Mouse (Mus musculus) neutrophil, adult 5-6 weeks (primary cell): ENCODE measurements around the gene Lrmda. TPM values are rescaled to one million over a fixed set of nuclear protein-coding genes. Genes with fewer than 3 reads are reported as not detected.

Source experiments
- ATAC-seq: fragments of 151-379, 151-347 bp; 2 replicates; pipeline ENCODE4 v1.8.0; 2017; ENCODE audit warnings: mild to moderate bottlenecking, moderate TSS enrichment; ENCODE audit not compliant: insufficient number of reproducible peaks, poor library complexity, low FRiP score, severe bottlenecking; ENCODE audit errors: extremely low read depth
- total RNA-seq: library from RNA; stranded (forward); fragments of 200-1000 nt; gene quantifications from 2 replicates; pipeline ENCODE4 v1.2.3, GENCODE M21; 2017

Gene Lrmda
- total RNA-seq, 1 experiment from 2014 or later, result 5.2 TPM

- ATAC-seq, result no peak
Measured at GRCm38 (mm10) chr14:22627105-22627829, 607.8 kb downstream of the Lrmda start.

GRCm38 (mm10) chr14:22630361-22630867 is 610.9 kb downstream of the Lrmda start:
- ATAC-seq, result no peak

- ATAC-seq, result no peak
Measured at GRCm38 (mm10) chr14:22633612-22634011, 614.1 kb downstream of the Lrmda start.

- ATAC-seq, result no peak
Measured at GRCm38 (mm10) chr14:22643494-22643893, 624.0 kb downstream of the Lrmda start.

GRCm38 (mm10) chr14:22647879-22648611 is 628.5 kb downstream of the Lrmda start:
- ATAC-seq, result no peak

GRCm38 (mm10) chr14:22649411-22649911 is 629.9 kb downstream of the Lrmda start:
- no peak for ATAC-seq

GRCm38 (mm10) chr14:22649985-22650984 is 630.8 kb downstream of the Lrmda start:
- ATAC-seq, result no peak

- ATAC-seq, result no peak
Measured at GRCm38 (mm10) chr14:22651131-22651952, 631.8 kb downstream of the Lrmda start.

GRCm38 (mm10) chr14:22662496-22662895 is 643.0 kb downstream of the Lrmda start:
- no peak for ATAC-seq

- ATAC-seq, result no peak
Measured at GRCm38 (mm10) chr14:22666437-22666836, 646.9 kb downstream of the Lrmda start.

- ATAC-seq, result no peak
Measured at GRCm38 (mm10) chr14:22668302-22668701, 648.8 kb downstream of the Lrmda start.

- ATAC-seq, result no peak
Measured at GRCm38 (mm10) chr14:22668711-22669110, 649.2 kb downstream of the Lrmda start.

- no peak for ATAC-seq
Measured at GRCm38 (mm10) chr14:22673581-22673980, 654.1 kb downstream of the Lrmda start.

GRCm38 (mm10) chr14:22679008-22679704 is 659.6 kb downstream of the Lrmda start:
- no peak for ATAC-seq

- no peak for ATAC-seq
Measured at GRCm38 (mm10) chr14:22679705-22680643, 660.5 kb downstream of the Lrmda start.

- ATAC-seq, result no peak
Measured at GRCm38 (mm10) chr14:22686886-22687285, 667.4 kb downstream of the Lrmda start.
